Mouse (Mus musculus) left cerebral cortex, postnatal 14 days (tissue): Measurements from ENCODE around the gene Elmo1. TPM values are rescaled to one million over a fixed set of nuclear protein-coding genes. Genes with fewer than 3 reads are reported as not detected.

Experiments
- DNase-seq, 2 experiments: peaks; one replicate each; pipeline ENCODE4 v3.0.0; 2021 to 2022; ENCODE audit warnings: low spot score in 2 of 2, mixed read lengths in 1 of 2
- intact Hi-C: fragments of 180-260 bp; cut with DNase I; formaldehyde crosslinking; loops from one replicate; pipeline ENCODE4 v1.15.1; 2025
- total RNA-seq, 2 experiments: library from RNA; stranded (reverse); gene quantifications; 2 replicates each; pipeline ENCODE4 v1.2.3; 2021

The Elmo1 gene
- total RNA-seq, 2 experiments from 2014 or later = 48.1 to 52.2 TPM

DNA sequence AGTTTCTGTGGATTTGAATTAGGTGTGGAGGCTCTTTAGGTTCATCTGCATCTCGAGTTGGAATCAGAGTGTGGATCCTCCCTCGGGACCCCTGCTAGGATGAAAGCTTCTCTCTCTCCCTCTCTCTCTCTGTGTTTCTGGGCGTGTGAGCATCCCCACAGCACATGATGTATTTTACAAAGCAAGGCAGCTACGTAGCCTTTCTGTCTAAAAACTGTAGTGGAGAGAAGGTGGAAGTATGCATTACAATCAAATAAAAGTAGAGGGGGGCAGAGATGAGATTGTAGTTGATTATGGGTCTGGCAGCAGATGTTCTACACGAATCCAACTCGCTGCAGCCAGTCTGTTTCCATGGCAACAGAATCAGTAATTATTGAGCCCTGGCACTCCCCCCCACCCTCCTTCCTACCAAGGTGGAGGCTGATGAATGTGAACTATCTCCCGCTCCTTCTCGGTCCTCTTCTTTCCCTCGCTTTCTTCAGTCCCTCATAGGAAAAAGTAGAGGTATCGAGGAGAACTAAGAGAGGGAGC lies 382.0 kb downstream of the Elmo1 start:
- intact Hi-C loops = loop anchor here (5.0 kb wide), 2 partner anchors 130 to 565 kb away; no protein-coding TSS in a partner anchor
- DNase-seq = peak; percentile 44 to 66

DNA sequence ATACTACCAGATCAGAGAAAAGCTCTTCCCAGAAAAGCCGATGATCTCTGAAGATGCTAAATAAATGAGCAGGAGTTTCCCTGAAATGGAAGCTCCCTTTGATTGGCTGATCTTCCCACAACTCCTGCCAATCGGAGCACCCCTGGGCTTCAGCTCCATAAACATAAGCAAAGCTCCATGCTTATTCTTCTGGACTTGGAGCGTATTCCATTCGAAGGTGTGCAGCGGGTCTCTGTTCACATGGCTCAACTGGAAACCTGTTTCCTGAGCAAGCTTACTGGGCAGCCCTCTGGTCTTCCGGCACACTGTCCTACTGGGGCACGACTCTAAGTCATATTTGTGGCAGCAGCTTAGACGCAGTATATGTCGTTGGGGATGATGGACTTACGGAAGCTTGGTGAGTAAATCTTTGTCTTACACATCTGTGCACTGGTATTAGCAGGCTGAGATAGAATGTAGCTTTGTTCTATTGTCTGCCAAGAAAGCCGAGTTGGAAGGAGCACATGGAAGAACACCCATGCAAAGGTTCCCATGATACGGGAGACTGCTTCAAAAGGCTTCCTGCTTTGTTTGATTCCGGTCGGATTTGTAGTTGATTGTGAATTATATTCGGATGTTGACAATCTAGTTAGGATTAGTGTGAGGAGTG lies 382.6 kb downstream of the Elmo1 start:
- peak; percentile 76 to 81 for DNase-seq
- intact Hi-C loops = loop anchor here (5.0 kb wide), 2 partner anchors 129 to 564 kb away; no protein-coding TSS in a partner anchor

DNA sequence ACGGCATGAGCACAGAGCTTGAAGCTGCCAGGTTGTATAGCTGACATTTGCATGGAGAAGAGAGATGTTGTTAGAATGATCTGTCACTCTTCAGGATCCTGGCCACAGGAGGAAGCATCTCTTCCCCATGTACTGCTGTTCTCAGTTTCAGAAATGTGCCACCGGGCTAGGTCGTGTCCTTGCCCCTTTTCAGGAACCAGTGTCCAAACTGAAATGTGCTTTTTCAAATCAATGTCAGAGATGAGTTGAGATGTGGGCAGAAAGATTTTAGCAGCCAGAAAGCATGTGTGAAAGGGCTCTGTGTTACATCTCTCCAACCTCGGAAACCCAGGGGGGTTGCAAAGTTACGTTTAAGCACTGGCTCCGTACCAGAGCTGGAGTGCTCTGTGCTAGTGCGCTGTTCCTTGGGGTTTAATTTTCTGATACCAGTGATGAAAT lies 383.3 kb downstream of the Elmo1 start:
- intact Hi-C loops = loop anchor here (5.0 kb wide), 2 partner anchors 129 to 564 kb away; no protein-coding TSS in a partner anchor
- DNase-seq = peak in 1 of 2 experiments; percentile 27

DNA sequence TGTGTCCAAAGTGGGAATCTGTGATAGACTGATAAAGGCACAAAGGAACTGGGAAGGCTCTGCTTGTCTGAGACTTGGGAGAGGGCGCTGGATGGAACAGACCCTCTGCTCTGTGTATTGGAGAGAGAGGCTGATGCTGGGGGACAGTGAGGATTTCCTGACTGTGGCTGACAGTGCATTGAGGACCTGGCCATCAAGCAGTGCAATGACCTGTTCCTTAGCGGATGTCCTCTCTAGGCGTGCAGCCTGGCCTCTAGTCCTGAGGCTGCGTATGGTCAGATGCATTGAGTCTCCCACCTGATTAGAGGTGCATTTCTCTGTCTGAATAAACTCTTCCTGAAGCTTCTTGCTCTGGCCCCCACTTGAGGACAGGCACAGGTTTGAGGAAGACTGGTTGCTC lies 384.2 kb downstream of the Elmo1 start:
- intact Hi-C loops = loop anchor here (5.0 kb wide), 2 partner anchors 128 to 563 kb away; no protein-coding TSS in a partner anchor
- no peak for DNase-seq

DNA sequence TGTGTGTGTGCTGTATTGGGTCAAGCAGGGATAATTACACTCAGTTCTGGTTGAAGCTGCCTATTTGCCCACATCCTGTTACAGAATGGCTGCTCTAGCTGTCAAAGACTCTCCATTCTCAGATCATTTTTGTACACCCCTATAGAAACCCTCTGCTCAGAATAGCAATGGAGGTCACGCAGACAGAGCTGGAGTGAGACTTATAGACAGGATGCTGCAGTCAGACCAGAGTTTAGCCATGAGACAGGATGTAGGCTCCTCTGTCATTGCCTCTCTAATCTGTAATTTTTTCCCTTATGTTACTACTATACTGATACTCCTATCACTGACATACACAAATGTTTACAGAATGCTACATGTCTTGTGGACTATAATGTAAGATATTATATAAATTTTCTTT lies 391.4 kb downstream of the Elmo1 start:
- DNase-seq = no peak
- intact Hi-C loops = no loop called here

DNA sequence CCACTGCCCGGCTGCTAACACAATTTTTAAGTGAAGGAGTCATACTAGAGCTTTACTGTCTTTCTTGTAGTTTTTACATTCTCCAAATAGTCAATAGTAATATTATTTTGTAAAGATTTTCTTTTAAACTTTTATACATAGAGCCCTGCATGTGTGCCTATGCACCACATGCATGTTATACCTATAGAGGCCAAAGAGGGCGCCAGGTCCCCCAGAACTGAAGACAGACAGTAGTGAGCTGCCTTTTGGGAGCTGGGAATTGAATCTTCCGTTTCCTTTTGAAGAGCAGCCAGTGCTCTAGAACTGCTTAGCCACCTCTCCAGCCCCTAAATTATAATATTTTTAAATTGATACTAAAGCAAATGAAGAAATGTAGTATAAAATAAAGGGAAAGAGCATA lies 398.7 kb downstream of the Elmo1 start:
- intact Hi-C loops = no loop called here
- no peak for DNase-seq

DNA sequence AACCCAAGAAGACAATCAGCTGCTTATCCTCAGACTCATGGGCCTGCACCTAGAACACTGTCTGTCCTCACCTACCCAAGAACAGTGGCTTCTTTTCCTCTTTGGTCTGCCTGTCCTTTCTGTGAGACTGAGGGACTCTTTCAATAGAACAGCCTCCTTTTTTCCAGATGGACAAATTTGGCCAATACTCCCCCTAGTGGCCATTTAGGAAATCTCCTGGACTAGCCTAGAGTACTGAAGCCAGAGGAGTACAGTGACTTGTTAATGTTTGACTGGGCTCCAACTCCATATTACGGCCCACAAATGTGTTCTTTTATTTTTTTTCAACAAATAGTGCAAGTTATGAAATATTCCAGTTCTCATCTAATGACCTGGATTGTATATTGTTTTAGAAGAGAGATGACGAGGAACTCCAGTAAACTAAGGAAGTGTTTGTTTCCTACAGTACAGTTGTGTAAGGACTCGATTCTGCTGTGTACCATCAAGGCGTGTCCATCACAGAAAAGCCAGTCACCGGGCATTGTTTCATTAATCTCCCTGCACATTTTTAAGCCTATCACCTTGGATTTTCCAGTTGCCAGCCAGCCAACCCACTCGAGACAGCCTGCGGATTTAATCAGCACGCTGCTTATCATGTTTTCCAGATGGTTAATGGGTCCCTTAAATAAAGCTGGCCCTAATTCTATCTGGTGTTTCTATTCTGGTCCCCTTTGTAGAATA lies 399.5 kb downstream of the Elmo1 start:
- no peak for DNase-seq
- intact Hi-C loops = no loop called here

DNA sequence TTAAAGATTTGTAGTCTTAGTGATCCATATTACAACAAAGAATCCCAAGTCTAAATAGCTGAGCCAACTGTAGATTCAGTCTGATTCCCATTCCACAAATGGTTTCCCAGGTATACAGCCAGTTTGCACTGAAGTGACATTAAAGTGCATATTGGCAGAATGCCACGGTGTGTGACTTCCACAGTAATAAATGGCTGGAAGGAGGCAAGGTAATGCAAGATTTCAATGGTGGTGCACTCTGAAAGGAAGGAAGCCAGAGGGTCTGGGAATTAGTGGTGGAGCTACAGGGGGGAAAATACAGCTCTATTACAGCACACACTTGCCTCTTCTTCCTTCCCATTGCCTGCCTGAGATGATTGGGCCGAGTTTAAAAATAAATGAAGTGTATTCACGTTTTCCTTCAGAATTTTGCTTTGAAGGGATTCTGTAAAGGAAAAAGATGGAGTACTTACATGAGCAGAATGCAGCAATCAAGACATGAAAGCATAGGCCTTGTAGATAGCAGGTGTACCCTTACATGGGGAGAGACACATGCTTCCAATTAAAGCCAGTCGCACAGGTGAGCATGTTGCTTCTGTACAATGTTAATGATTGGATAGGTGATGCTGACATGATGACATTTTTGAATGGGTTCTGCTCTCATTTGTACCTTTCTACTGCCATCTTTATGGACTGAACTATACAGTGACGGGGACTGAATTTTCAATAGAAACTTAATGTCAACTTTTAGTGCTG lies 400.6 kb downstream of the Elmo1 start:
- intact Hi-C loops = no loop called here
- DNase-seq = no peak

DNA sequence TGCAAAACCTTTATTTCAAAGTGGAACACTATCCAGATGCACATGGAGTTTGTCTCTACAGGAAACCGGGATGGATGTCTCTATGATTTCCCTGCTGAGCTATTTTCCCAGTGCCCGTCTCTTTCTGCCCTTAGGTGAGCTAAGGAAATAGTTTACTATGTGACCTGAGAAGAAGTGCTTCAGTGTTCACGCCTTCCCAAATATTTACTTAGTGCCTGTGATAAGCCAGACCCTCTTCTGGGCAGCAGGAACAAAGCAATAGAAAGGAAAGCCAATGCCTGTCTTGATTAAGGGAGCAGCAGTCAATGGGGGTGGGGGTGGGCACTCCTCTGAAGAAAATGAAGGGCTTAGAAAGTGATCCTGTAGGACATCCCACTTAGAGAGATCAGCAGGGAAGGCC lies 401.3 kb downstream of the Elmo1 start:
- DNase-seq = no peak
- intact Hi-C loops = no loop called here

DNA sequence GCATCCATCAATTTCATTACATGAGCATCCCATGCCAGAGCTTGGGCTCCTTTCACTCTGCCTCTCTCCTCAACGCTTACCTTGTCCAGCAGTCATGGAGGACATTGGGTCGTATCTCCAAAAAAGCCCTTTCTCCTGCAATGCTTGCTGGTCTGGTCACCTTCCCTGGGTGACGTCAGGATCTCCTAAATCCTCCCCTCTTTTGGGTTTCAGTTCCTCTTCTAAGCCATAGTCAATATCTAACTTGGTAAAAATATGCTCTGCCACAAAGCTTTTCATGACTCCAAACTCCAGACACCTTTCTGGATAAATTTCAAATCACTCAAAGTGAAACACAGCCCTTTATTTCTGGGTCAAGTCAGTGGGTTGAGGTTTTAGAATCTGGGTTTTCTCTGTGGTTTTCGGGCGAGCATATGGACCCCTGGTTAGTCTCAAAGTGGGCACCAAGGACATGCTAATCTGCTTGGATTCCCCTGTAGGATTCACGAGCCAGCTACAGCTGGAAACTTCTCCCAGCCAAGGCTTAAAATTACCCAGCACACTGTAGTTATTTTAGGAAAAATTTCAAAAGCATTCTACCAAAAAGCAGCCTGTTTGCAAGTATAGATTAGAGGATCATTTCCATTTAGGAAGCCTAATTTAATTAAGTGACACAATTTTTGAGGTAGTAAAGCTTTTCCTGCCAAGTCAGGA lies 403.8 kb downstream of the Elmo1 start:
- intact Hi-C loops = no loop called here
- DNase-seq = peak; percentile 28 to 49

DNA sequence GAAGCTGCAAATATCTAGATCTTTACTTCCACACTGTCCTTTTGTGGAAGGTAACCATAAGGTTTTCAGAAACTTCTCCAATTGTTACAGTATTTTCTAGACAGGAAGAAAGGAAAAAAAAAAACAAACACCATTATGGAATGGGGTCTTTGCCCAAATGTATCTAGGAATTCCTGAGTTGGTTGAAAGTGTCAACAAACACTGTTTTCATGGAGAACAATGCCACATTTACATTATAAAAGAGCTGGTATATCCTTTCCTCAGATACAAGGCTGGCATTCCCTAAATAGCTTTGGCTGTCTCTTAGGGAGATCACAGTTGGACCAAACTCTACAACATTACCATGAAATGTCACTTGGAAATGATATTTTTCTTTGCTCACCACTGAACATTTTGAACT lies 411.5 kb downstream of the Elmo1 start:
- intact Hi-C loops = no loop called here
- DNase-seq = no peak

DNA sequence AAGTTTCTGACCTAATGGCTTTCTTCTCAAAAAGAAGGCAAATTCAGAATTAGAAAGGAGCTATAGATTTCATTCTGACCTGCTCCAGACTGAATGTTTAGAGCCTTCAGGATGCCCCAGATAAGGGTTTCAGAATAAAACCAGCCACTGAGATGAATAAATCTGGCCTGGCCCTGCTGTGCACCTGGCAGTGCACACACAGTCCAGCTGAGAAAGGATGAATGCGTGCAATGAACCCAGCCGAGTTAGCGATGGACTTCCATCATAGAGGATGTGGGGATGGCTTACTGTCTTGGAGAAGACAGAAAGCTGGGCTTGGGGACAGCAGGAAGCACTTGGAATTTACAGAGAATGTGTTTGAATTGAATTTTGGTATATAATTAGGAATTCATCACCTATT lies 413.0 kb downstream of the Elmo1 start:
- intact Hi-C loops = no loop called here
- no peak for DNase-seq

DNA sequence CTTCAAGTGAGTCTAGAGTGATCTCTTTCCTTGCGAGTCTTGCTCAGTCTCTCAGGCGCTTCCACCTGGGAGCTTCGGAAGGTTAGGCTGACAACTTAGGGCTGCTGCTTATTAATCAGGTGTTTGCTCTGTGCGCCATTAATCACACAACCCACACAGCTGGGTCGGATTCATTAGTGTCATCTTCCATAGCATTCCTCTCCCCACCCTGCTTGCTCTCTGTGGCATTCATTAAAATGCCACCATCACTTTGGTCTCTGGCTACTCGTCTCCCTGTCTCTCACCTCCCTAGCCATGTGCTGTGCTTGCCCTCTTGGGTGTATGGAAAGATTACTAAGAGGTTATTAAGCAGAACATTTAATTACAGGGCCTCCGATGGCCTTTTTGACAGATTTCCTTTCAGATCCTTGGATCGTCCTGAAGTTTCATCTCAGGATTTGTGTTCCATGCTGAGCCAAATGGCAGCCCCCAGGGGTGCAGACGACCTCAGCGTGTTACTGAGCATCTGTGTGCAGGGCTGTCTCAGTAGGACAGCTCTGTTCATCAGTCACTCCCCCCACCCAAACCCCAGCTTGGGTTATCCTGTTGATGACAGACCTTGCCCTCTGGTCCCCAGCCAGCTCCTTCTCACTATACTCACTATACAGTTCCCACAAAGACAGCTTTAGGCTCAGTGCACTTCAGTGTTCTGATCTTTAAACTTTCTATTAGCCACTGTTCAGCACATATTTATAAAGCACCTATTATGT lies 417.2 kb downstream of the Elmo1 start:
- intact Hi-C loops = no loop called here
- DNase-seq = no peak

DNA sequence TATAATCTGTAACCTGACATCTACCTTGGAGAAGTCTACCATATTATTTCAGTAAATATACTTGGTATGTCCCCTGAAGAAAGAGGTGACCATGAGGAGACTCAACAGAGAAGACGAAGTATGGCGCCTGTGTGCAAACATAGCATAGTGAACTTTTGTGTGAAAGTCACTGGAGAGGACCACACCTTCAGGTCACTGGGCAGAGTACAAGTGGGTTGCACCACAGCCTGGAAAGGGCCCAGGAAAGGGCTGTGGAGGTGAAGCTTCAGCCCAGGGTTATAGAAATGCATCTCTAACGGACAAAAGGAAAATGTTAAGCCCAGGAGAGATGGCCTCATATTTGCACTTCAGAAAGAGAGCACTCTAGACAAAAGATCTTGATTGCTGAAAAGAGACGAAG lies 420.6 kb downstream of the Elmo1 start:
- no peak for DNase-seq
- intact Hi-C loops = no loop called here

DNA sequence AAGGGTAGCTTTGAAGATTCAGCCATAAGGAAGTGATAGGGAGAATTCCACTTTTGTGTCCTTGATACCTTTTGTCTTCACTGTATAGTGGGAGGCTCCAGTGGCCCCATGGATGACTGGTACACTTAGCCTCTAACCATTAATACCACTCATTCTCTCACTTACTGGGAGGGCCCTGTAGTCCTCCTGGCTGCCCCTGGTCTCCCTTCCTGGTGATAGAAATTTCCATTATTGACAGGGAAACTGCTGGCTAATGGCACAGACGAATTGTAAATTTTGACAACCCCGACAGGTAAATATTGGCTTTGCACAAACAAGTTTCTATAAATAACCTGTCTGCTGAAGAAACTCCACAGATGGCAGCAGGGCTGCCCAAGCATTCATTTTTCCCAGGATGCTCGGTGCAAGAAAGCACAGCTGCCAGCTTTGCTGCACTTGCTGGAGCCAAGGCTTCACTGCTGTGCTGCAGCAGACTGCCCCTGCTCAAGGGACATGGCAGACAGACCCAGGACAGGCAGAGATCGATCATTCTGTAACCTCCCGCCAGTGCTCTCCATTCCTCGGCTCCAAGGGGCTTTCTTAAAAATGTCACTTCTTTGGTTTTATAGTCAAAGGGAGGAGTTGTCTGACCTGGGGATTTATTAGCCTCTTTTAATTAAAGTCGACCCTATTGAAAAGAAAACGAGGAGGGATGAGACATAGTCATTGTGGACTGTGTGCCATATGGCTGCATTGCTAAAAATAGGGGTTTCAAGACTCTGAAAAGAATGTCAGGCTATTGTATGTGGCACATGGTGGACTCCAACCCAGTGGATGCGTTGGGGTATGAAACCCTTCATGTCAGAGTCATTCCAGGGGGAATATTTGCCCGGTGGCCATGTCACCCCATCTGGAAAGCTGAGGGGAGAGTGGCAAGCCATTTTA lies 422.2 kb downstream of the Elmo1 start:
- intact Hi-C loops = no loop called here
- DNase-seq = peak; percentile 34 to 41

DNA sequence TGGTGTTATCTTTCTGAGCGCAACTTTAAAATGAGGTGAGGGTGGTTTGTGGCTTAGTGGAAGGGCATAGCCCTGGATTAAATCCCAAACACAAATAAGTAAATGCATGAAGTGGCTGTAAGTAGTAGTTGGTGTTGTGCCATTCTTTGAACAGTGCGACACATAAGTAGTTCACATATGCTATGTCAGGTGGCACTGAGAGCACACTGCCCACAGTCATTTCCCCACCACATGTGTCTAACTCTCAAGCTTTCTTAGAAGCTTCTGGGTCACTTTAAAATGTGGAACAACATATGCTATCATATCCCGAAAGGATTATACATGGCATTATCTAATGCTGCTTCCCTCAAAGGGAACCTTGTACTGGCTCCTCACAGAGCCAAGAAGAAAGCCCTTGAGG lies 424.3 kb downstream of the Elmo1 start:
- intact Hi-C loops = no loop called here
- no peak for DNase-seq

DNA sequence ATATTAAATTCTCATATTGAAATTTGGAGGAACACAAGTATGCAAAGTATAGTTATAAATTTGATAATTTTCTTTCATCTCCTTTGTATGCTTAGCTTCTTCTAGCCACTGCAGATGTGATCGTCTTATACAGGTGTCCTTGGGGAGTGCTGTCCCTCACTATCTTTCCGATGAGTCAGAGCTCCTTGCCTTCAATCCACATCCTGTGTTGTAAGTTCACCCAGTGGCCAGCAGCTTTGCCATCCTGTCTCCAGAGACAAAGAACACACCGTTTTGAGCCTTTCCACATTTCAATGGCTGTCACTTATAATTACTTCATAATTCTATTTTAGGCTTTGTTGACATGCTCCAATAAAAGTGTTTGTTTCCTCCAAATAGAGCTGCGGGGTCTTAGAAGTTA lies 425.7 kb downstream of the Elmo1 start:
- intact Hi-C loops = no loop called here

DNA sequence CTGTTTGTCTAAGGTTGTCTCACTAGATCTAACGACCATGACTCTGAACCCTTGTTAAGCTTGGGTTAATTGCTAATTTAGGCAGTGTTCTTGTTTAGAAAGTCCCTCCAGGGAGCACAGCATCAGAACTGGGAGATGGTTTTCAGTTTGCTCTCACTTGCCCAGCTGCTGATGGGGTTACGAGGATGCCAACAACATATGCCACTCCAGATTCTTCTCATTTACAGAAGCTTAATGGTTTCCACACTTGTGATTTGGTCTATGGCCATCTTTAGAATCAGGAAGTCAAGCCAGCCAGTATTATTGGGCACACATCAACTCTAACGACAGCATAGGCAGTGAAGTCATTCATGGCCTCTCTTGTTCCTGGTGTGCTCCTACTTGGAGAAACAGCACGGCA lies 427.3 kb downstream of the Elmo1 start:
- no peak for DNase-seq
- intact Hi-C loops = no loop called here

More for the DNA sequence above, 425.7 kb downstream of the Elmo1 start:
- no peak for DNase-seq
